Mouse (Mus musculus) testis, adult 2 months (tissue): ENCODE data around the gene Prkg2.

Experiments used
- CTCF ChIP-seq: fragments of 200-500 bp; IDR thresholded peaks from 2 replicates; pipeline ENCODE4 v1.5.1; 2012; ENCODE audit warnings: low read depth, mild to moderate bottlenecking, inconsistent platforms, low read length, moderate library complexity; ENCODE audit not compliant: control insufficient read depth, insufficient read depth, insufficient replicate concordance
- POLR2A ChIP-seq: fragments of 200-500 bp; IDR thresholded peaks from 2 replicates; pipeline ENCODE4 v1.6.1; 2012; ENCODE audit warnings: low read depth, mild to moderate bottlenecking, inconsistent platforms, low read length, moderate library complexity; ENCODE audit not compliant: control insufficient read depth

GRCm38 (mm10) chr5:99036596-99037441 is at the start of gene Prkg2:
- no peak for TF ChIP-seq CTCF
- TF ChIP-seq POLR2A, result no peak
